Mouse (Mus musculus) ovary, postnatal 10 days (tissue): ENCODE results near the gene Slc6a21.

Experiments used
- DNase-seq: peaks from one replicate; pipeline ENCODE4 v3.0.0; 2022; ENCODE audit warnings: low spot score

The Slc6a21 gene

GRCm38 (mm10) chr7:45315182-45315701 is 37.9 kb downstream of the Slc6a21 start:
- DNase-seq, result no peak

GRCm38 (mm10) chr7:45316536-45316935 is 39.2 kb downstream of the Slc6a21 start:
- DNase-seq, result no peak

GRCm38 (mm10) chr7:45322245-45322644 is 44.9 kb downstream of the Slc6a21 start:
- DNase-seq, result no peak

GRCm38 (mm10) chr7:45323069-45323468 is 45.8 kb downstream of the Slc6a21 start:
- no peak for DNase-seq

GRCm38 (mm10) chr7:45325800-45326199 is 48.5 kb downstream of the Slc6a21 start:
- no peak for DNase-seq

GRCm38 (mm10) chr7:45328841-45329475 is 51.6 kb downstream of the Slc6a21 start:
- DNase-seq, result no peak

GRCm38 (mm10) chr7:45331502-45331901 is 54.2 kb downstream of the Slc6a21 start:
- DNase-seq, result no peak

GRCm38 (mm10) chr7:45332685-45333425 is 55.5 kb downstream of the Slc6a21 start:
- DNase-seq, result no peak

- DNase-seq, result peak; percentile 75
Measured at GRCm38 (mm10) chr7:45333431-45333982, 56.2 kb downstream of the Slc6a21 start, which contains the start of gene Trpm4. Gene Trpm4, minus strand, starts transcription at chr7:45333780.

- DNase-seq, result no peak
Measured at GRCm38 (mm10) chr7:45334605-45335004, 57.3 kb downstream of the Slc6a21 start.

GRCm38 (mm10) chr7:45335056-45335455 is 57.7 kb downstream of the Slc6a21 start, which contains the start of gene Hrc:
Gene Hrc, plus strand, starts transcription at chr7:45335290.
- no peak for DNase-seq

- no peak for DNase-seq
Measured at GRCm38 (mm10) chr7:45336319-45336718, 59.0 kb downstream of the Slc6a21 start.

- no peak for DNase-seq
Measured at GRCm38 (mm10) chr7:45337469-45337868, 60.2 kb downstream of the Slc6a21 start.

- no peak for DNase-seq
Measured at GRCm38 (mm10) chr7:45338161-45338911, 61.0 kb downstream of the Slc6a21 start.
